Mouse (Mus musculus): ENCODE measurements at regions not wholly inside any gene's neighbourhood (a gene's known extent, or its start where the extent isn't known, plus 50 kb on each side); places are given as distances from the start of the nearest gene placed in this dataset.

- DNase-seq (ENCODE audit: low spot score): no peak
Observed at GRCm38 (mm10) chr4:140401632-140402031, 155.0 kb upstream of the Igsf21 start.

- DNase-seq (ENCODE audit: low spot score): no peak
Observed at GRCm38 (mm10) chr4:140396548-140396947, 150.0 kb upstream of the Igsf21 start.

- DNase-seq (ENCODE audit: low spot score): no peak
Observed at GRCm38 (mm10) chr4:140392290-140392689, 145.7 kb upstream of the Igsf21 start.

- no peak for DNase-seq (ENCODE audit: low spot score)
Observed at GRCm38 (mm10) chr4:140390684-140391234, 144.2 kb upstream of the Igsf21 start.

GRCm38 (mm10) chr4:140385686-140386085 lies 139.1 kb upstream of the Igsf21 start:
- no peak for DNase-seq (ENCODE audit: low spot score)

DNA sequence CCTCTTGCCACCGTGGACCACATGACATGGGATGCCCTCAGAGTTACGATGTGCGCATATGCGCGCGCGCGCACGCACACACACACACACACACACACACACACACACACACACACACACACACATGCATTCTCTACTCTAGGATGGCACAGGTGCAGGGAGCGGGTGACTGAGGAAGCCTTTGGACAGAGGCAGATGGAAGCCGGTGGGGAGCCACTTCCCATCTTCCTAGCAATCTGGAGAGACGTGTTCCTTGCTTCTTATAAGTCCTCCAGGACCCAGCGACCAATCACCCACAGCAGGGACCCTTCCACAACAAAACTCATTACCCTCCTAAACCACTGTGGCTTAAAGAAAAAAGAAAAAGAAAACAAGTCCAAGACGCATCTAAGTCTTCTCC lies 138.6 kb upstream of the Igsf21 start:
- no peak for DNase-seq (ENCODE audit: low spot score)

- DNase-seq (ENCODE audit: low spot score): no peak
Observed at GRCm38 (mm10) chr4:140383596-140383995, 137.0 kb upstream of the Igsf21 start.

GRCm38 (mm10) chr4:140380733-140381132 lies 134.1 kb upstream of the Igsf21 start:
- DNase-seq (ENCODE audit: low spot score): no peak

DNA sequence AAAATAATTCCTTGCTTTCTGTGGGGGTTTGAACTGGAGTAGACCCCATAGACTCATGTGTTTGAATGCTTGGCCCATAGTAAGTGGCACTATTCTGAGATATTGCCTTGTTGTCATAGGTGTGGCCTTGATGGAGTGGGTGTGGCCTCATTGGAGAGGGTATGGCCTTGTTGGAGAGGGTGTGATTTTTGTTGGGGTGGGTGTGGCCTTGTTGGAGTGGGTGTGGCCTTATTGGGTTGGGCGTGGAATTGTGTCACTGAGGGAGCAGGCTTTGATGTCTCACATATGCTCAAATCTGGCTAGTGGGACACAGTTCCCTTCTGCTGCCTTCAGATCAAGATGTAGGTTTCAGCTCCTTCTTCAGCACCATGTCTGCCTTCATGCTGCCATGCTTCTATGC lies 131.4 kb upstream of the Igsf21 start:
- DNase-seq (ENCODE audit: low spot score): no peak

DNA sequence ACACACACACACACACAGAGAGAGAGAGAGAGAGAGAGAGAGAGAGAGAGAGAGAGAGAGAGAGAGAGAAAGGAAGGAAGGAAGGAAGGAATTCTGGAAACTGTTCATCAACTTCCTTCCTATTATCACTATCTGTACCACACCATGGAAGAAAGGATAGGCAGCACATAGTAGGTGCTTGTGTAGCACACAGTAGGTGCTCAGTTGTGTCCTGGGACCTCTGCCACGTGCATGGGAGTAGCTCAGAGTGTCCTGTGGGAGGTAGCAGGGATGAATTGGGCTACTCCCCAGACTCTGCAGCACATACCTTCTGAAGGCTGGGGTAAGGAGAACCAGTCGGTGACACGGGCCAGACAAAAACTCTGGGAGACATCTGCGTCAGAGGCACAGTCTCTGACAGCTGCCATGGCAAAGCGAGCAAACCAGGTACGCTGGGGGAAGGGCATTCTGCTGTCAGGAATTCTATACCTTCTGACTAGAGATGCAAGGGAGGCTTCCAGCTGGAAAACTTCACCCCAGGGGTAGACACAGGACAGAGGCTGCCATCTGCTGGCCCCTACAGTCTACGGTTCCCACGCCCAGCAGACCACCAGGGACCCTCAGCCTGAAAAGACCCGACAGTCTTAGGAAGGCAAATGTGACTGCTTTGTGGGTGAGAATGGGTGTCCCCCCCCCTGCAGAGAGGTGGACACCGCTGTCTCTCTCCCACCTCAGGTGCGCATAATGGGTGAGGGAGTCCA lies 126.2 kb upstream of the Igsf21 start:
- no peak for DNase-seq (ENCODE audit: low spot score)

GRCm38 (mm10) chr4:140371426-140372213 lies 125.0 kb upstream of the Igsf21 start:
- no peak for DNase-seq (ENCODE audit: low spot score)

DNA sequence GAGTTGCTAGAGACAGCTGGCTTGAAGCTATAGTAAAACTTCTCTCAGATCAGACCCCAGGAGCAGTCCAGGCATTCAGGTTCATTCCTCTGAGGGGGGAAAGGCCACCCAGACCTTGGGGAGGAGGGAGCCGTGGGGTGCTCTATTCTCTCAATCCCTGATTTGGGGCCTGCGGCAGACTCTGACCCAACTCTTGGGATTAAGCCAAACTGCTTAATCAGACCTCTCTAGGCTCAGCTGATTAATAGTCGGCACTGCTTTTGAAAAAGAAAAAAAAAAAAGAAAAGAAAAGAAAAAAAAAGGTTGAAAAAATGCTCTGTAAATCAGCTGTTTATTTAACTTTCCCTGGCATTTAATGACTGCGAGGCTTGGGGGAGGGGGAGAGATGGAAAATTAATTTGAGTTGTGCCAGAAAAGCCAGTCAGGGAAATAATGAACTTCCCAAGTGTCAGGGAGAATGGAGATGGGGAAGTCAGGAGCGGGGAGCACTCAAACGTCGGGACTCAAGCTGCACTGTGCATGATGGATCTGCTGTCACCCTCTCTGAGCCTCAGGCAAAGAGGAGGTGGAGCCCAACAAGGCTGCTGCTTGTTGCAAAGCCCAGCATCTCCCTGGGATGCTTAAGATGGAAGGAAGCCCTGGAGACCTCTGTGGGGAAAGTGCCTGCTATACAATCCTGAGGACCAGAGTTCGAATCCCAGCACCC lies 120.5 kb upstream of the Igsf21 start:
- no peak for DNase-seq (ENCODE audit: low spot score)

GRCm38 (mm10) chr4:140358846-140359245 lies 112.3 kb upstream of the Igsf21 start:
- DNase-seq (ENCODE audit: low spot score): no peak

- peak; percentile 80 for DNase-seq (ENCODE audit: low spot score)
Observed at GRCm38 (mm10) chr4:140358103-140358502, 111.5 kb upstream of the Igsf21 start.

DNA sequence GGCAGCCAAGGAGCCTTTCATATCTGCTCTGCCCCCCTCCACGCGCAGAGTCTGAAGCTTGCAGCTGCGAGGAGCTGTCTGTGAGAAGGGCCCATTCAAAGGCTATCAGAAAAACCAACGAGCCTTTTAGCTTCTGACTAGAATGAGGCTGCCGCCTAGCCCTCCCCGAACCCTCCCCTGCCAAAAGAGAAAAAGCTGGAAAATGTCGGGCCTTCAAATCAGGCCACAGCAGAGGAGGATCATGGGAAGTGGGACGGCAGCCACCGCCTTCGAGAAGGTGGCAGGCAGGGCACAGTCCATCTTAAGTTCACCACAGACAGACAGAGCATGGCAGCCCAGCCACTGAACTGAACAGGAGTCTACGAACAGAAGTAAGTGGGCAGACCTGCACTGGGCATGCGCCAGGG lies 108.6 kb upstream of the Igsf21 start:
- DNase-seq (ENCODE audit: low spot score): no peak

DNA sequence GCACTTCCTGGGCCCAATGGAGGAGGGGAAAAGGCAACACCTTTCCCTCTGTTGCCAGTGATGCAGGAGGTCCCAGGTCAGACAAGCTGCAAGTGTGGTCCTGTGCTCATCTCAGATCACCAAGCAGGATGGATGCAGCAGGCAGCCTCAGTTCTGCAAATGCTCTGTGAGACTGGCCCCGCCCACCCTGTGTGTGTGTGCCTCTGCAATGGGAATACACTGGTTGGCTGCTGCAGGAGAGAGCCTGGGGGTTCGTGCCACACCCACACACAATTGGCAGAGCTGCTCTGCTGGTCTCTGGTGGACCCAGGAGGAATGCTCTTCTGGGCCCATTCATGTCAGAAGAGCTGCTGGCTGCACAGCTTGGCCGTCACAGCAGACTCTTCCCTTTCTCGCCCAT lies 102.2 kb upstream of the Igsf21 start:
- DNase-seq (ENCODE audit: low spot score): no peak

GRCm38 (mm10) chr4:140330138-140330537 lies 83.6 kb upstream of the Igsf21 start:
- no peak for DNase-seq (ENCODE audit: low spot score)

DNA sequence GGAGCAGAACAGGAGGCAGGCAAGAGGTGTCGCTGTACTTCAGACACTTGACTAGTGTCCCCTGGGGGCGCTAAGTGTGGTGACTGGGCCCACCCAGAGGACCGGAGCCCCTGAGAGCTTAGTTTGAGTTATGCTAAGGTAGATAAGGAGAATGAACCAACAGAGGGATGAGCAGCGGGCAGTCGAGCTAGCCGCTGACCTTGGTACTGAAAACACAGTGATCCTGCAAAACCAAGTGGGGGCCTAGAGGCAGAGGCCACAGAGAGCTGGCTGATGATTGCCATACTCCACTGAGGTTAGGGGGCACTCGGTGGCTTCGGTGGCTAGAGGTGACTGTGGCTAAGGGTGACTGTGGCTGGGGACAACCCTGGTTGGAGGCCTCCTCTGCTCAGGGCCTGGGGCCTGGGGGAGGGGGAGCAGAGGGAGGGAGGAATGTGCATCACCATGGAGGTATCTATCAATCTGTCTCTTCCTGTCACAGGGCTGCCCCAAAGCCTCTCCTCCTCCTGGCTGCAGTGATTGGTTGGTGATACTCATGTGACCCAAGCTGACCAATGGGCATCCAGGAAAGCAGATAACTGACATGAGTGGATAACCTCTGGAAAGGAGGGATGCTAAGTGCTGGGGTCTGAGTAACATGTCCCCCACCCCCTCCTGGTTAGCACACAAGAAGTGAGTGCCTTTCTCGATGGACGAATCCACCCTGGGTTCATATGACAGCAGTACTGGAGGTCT lies 80.3 kb upstream of the Igsf21 start:
- DNase-seq (ENCODE audit: low spot score): no peak

- no peak for DNase-seq (ENCODE audit: low spot score)
Observed at GRCm38 (mm10) chr4:140325677-140326052, 79.1 kb upstream of the Igsf21 start.

DNA sequence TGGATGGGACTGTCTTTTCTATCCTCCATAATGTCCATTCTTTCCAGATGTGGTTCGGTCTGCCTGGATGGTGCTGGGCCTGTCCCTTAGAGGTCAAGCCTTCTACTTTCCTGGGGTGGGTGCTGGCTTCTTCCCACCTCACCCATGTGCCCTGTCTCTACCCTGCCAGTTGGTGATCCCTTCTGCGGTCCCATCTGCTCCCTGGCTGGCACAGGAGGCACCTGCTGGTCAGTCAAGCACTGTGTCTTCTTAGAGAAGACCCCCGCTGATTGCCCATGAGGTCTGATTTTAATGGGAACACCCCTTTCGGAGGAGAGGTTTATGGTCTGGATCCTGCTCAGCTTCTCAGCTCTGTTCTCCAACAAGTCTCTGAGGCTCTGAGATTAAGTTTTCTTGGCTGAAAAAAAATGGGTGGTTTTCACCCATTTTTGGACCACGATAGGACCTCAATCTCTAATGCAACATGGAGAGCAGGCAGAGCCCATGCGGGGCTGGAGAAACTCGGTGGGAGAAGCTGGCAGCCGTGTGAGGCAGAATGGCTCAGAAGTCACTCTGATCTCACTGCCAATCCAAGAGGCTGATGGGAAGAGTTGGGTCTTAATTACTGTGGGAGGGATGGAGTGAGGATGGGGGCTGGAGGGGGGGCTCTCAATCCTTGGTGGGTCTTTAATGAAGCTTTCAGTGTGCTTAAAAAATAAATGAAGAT lies 78.5 kb upstream of the Igsf21 start:
- DNase-seq (ENCODE audit: low spot score): no peak
